Mouse (Mus musculus) central nervous system, embryonic 11.5 days (tissue): Measurements from ENCODE around the gene Alg14. TPM values are rescaled to one million over a fixed set of nuclear protein-coding genes. Genes with fewer than 3 reads are reported as not detected.

Experiments
- polyA plus RNA-seq: library from polyadenylated mRNA; depleted of rRNA; stranded (reverse); fragments of >200 nt; gene quantifications from 2 replicates; pipeline ENCODE4 v1.2.3, GENCODE M21; 2012; rRNA removed

The Alg14 gene
- 19.2 and 22.2 TPM in 2 replicates for polyA plus RNA-seq

DNA sequence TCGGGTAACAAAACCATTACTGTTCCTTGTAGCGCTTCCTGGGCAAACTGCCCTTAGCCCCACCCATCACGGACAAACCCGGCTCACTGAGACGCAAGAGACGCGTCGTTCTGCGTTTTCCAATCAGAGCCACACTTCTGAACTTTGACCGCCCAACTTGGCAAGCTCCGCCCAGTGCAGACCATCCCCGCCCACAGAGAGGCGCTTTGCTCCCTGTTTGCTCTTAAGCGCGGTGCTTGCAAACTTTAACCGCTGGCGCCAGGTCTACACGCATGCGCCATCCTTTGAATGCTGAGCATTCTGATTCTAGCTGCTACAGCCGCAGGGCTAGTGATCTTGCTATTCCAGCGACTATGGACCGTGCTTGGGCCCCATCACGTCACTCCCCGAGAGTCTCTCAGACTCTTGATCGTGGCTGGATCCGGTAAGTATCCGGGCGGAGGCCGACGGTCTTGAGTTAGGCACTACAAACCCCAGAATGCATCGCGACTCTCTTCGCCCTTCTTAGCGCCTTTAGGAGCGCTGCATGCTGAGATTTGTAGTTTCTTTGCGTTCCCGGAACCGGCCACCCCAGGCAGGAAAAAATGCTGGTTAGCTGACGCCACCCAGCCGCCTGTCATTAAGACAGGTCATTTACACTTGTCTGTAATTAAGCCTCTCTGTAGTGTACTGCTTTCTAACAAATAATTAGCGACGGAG is at the start of gene Alg14:
Gene Alg14 (plus strand): TSS at position 214 of the 699 bp plus-strand sequence.

DNA sequence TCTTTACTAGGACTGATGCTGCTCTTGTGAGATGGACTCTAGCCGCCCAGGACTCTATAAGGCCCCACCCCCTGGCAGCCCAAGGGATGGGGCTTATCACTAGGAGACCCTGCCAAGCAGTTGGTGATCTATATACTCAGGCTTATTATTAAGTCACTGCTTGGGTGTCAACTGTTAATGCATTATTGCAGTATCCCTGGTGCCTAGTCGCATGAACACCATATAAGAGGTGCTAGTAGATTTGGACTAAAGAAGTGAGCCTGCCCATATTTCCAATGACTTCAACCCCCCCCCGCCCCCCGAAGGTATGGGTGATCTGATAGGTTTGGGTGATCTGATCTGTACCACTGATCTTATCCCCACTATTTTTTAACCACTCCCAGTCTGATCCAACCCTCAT is 8.6 kb upstream of the Alg14 start, which contains the start of gene Tmem56:
Gene Tmem56 (minus strand): TSS at position 101 of the 400 bp plus-strand sequence.

Other genes with a start within 250 kb of the Alg14 start
- gene Rwdd3, start 120.1 kb upstream of the Alg14 start, polyA plus RNA-seq, result 4.5 and 5.8 TPM in 2 replicates
- gene Tmem56, start 8.7 kb upstream of the Alg14 start, polyA plus RNA-seq, result 1.8 and 2.0 TPM in 2 replicates
- gene Cnn3, start 134.7 kb downstream of the Alg14 start, polyA plus RNA-seq, result 452 and 671 TPM in 2 replicates
- gene Slc44a3, start 240.6 kb downstream of the Alg14 start, polyA plus RNA-seq, result 0.12 and 0.27 TPM in 2 replicates